Mouse (Mus musculus) CD4-positive, CD25-positive, alpha-beta regulatory T cell, adult 9 weeks (primary cell): ENCODE data around the gene Zfp12. TPM values are rescaled to one million over a fixed set of nuclear protein-coding genes. Genes with fewer than 3 reads are reported as not detected.

ENCODE experiments used
- polyA plus RNA-seq: library from polyadenylated mRNA; unstranded; fragments of 100-300 nt; shearing (Covaris generic); gene quantifications from one replicate; pipeline ENCODE4 v1.2.1, GENCODE M21; 2017

Zfp12 gene
- polyA plus RNA-seq, result 7.7 TPM

DNA sequence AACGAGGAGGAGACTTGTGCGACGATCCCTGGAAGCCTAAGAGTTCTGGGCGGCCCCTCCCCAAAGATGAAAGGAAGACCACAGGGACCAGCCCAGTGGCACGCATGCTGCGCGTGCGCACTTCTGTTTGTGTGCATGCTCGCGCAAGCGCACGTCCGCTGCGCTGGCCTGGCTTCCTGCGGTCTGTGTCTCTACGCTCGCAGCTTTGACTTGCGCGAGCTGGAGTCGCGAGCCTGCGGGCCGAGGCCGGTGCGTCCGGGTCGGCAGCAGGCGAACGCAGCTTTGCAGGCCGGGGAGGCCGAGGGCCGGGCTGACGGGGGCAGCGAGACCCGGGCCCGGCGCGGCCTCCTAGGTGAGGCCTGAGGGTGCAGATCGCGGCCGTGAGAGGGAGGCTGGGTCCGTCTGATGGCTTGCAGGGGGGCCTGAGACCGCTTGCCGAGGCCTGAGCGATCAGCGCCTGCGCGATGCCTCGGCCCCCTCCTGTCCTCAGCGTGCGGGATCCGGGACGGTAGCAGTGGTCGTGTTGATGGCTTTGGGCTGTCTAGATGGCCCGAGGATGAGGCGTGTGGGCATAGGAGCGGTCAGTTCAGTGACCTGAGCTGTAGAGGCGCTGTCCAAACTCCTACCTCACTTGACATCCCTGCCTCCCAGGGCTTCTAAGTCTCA is at the start of gene Zfp12:
Gene Zfp12, plus strand, starts transcription at position 136 of the 666 bp plus-strand sequence.

DNA sequence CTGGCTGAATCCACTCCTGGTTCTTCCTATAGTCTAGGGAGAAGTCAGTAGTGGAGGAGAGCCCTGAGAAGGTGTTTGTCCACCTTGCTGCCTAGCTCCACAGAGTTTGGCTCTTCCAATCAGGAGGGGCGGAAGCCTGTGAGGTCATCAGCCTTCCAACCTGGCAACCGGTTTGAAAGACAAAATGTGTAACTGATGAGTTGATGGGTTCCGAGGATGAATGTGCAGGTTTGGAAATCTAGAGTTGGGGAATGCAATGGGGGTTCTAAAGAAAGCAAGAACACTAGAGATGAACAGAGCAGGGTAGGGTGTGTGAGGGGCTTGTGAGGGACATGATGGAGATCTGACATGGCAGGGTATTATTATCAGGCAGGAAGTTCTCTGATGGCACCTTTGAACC is 8.2 kb upstream of the Zfp12 start, which contains the start of gene Spdye4a:
Gene Spdye4a, minus strand, starts transcription at position 101 of the 400 bp plus-strand sequence.

DNA sequence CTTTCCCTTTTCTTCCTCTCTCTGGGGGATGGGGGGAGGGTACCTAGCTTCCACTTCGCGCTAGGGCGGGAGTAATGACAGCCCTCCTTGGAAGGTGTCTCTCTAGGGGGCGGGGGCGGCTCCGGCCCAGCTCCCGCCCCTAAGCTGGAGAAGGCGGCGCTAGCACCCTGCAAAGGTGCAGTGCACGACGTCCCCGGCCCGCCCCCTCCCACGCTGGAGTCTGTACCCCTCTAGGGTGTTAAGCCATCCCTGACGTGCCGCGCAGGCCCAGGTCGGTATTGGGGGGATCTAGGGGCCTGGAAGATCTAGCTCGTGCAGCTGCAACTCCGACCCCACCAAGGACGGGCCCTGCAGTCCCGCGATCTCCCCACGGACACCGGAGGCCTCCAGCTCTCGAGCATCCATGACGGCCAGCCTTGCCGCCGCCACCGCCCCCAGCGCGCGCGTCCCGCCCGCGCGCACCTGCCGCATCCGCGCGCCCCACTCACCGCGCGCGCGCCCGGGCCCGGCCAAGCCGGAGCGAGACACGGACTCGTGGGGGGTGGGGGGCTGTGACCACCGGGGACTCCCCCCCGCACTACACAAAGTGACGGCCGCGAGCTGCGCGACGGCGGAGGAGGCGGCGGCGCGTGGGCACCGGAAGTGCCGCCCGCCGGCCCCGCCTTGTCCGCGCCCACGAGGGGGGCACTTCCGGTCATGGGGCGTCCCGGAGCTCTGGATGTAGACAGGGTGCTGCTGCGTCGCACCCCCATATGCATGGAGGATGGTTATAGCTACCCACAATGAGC is 34.6 kb downstream of the Zfp12 start, which contains the start of gene Zfp316:
Gene Zfp316, minus strand, starts transcription at position 660 of the 788 bp plus-strand sequence.

DNA sequence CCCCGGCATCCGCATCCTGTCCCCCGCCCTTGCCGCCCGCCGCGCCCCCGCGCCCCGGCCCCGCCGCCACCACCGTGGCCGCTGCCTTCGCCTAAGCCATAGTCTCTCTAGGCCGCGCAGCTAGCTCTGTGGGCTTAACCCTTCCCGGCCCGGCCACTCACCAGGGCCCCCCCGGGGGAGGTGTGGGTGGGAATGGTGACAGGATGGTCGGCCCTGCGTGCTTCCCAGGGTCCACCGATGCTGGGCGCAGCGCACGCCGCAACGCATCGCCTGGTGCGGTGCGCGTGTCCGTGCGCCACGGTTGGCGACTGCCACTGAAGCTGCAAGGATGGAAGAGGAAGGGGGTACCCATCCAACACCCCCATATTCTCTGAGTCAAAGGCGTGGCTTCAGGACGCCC is 58.4 kb downstream of the Zfp12 start, which contains the start of gene Zfp853:
Gene Zfp853, minus strand, starts transcription at position 220 of the 400 bp plus-strand sequence.

Other genes starting within 250 kb of the Zfp12 start
- 47.9 TPM for gene Rnf216, start 122.2 kb upstream of the Zfp12 start, polyA plus RNA-seq
- 0.10 TPM for gene Olfr718-ps1, start 87.6 kb upstream of the Zfp12 start, polyA plus RNA-seq
- gene Rbak, start 54.4 kb upstream of the Zfp12 start, polyA plus RNA-seq, result 18.4 TPM
- gene Spdye4b, start 54.1 kb upstream of the Zfp12 start, polyA plus RNA-seq, result not detected
- not detected for gene Spdye4a, start 8.3 kb upstream of the Zfp12 start, polyA plus RNA-seq
- gene Zfp316, start 34.9 kb downstream of the Zfp12 start, polyA plus RNA-seq, result 0.11 TPM
- not detected for gene Zfp853, start 58.5 kb downstream of the Zfp12 start, polyA plus RNA-seq
- gene E130309D02Rik, start 80.2 kb downstream of the Zfp12 start, polyA plus RNA-seq, result 4.3 TPM
- 118 TPM for gene Zdhhc4, start 94.1 kb downstream of the Zfp12 start, polyA plus RNA-seq
- not detected for gene Grid2ip, start 122.2 kb downstream of the Zfp12 start, polyA plus RNA-seq
- gene Kdelr2, start 168.7 kb downstream of the Zfp12 start, polyA plus RNA-seq, result 26.5 TPM
- gene Daglb, start 229.4 kb downstream of the Zfp12 start, polyA plus RNA-seq, result 14.8 TPM